Mouse (Mus musculus) embryo, embryonic 11 days (tissue): ENCODE results near the gene Jaml.

Experiments used
- DNase-seq: peaks from one replicate; pipeline ENCODE4 v3.0.0-alpha.2; 2015

Jaml gene

GRCm38 (mm10) chr9:45125211-45125610, 46.2 kb downstream of the Jaml start:
- DNase-seq = no peak

GRCm38 (mm10) chr9:45126941-45127340, 48.0 kb downstream of the Jaml start:
- DNase-seq = no peak

GRCm38 (mm10) chr9:45130119-45130518, 51.1 kb downstream of the Jaml start:
- no peak for DNase-seq

- DNase-seq = peak; percentile 71
Measured at GRCm38 (mm10) chr9:45133484-45134310, 54.7 kb downstream of the Jaml start.

- DNase-seq = peak; percentile 63
Measured at GRCm38 (mm10) chr9:45136442-45137169, 57.6 kb downstream of the Jaml start.

GRCm38 (mm10) chr9:45138191-45139032, 59.4 kb downstream of the Jaml start, which contains the start of gene Scn4b:
TSS of gene Scn4b (plus strand) at chr9:45138395.
- DNase-seq = peak; percentile 75

- no peak for DNase-seq
Measured at GRCm38 (mm10) chr9:45139082-45139481, 60.1 kb downstream of the Jaml start.

GRCm38 (mm10) chr9:45140945-45141344, 62.0 kb downstream of the Jaml start:
- DNase-seq = no peak

GRCm38 (mm10) chr9:45142686-45143085, 63.7 kb downstream of the Jaml start:
- no peak for DNase-seq

- DNase-seq = no peak
Measured at GRCm38 (mm10) chr9:45145533-45146266, 66.7 kb downstream of the Jaml start.

GRCm38 (mm10) chr9:45146267-45146597, 67.2 kb downstream of the Jaml start:
- peak; percentile 72 for DNase-seq

- DNase-seq = no peak
Measured at GRCm38 (mm10) chr9:45150933-45151332, 72.0 kb downstream of the Jaml start.

- no peak for DNase-seq
Measured at GRCm38 (mm10) chr9:45153361-45153760, 74.4 kb downstream of the Jaml start.
